Mouse (Mus musculus) heart, adult 2 months (tissue): Measurements from ENCODE around the gene Zmym3. TPM values are rescaled to one million over a fixed set of nuclear protein-coding genes. Genes with fewer than 3 reads are reported as not detected.

Experiments
- DNase-seq, 2 experiments: peaks; one replicate each; pipeline ENCODE4 v3.0.0; 2021
- H3K27ac ChIP-seq: fragments of 200-600 bp; 2 replicates; pipeline ENCODE4 v1.8.1; 2022
- H3K27me3 ChIP-seq: fragments of 200-500 bp; 2 replicates; pipeline ENCODE4 v1.6.1; 2012; ENCODE audit warnings: mild to moderate bottlenecking, low read length, inconsistent platforms, mixed read lengths; ENCODE audit not compliant: control insufficient read depth, insufficient read depth
- H3K36me3 ChIP-seq: fragments of 200-500 bp; 2 replicates; pipeline ENCODE4 v1.6.1; 2012; ENCODE audit warnings: low read length, inconsistent platforms; ENCODE audit not compliant: control insufficient read depth, insufficient read depth
- H3K4me1 ChIP-seq: fragments of 200-500 bp; 2 replicates; pipeline ENCODE4 v1.6.1; 2011; ENCODE audit warnings: low read length; ENCODE audit not compliant: control insufficient read depth, insufficient read depth
- H3K4me3 ChIP-seq: fragments of 200-600 bp; 2 replicates; pipeline ENCODE4 v1.8.1; 2022
- H3K79me2 ChIP-seq: fragments of 200-500 bp; replicated peaks from 2 replicates; pipeline ENCODE4 v1.6.1; 2012; ENCODE audit warnings: mild to moderate bottlenecking, inconsistent platforms, low read length, moderate library complexity, mixed read lengths; ENCODE audit not compliant: control insufficient read depth, insufficient read depth
- H3K9ac ChIP-seq: fragments of 200-500 bp; 2 replicates; pipeline ENCODE4 v1.6.1; 2012; ENCODE audit warnings: low read depth, mild to moderate bottlenecking, control low read depth, inconsistent platforms, low read length, mixed read lengths
- CTCF ChIP-seq: fragments of 200-600 bp; IDR thresholded peaks from 2 replicates; pipeline ENCODE4 v1.8.1; 2022; ENCODE audit warnings: antibody characterized with exemption, mild to moderate bottlenecking, moderate library complexity
- EP300 ChIP-seq: fragments of 200-500 bp; IDR thresholded peaks from 2 replicates; pipeline ENCODE4 v1.6.1; 2011; ENCODE audit warnings: low read depth, low read length, control low read depth; ENCODE audit not compliant: insufficient read depth
- POLR2A ChIP-seq: fragments of 200-500 bp; IDR thresholded peaks from 2 replicates; pipeline ENCODE4 v1.6.1; 2011; ENCODE audit warnings: mild to moderate bottlenecking, low read depth, low read length, control low read depth; ENCODE audit not compliant: insufficient read depth
- WGBS: fragments of 180-500 bp; shearing (Covaris S2); methylation state at CpG from one replicate; pipeline ENCODE4 v1.1.7; 2018; 5-methylcytosine and 5-hydroxymethylcytosine counted together
- intact Hi-C: fragments of 180-260 bp; cut with DNase I; formaldehyde crosslinking; loops from one replicate; pipeline ENCODE4 v1.15.1; 2025
- long read RNA-seq: library from polyadenylated mRNA; stranded (forward); transcript quantifications from one replicate; pipeline ENCODE4 v2.0.0, GENCODE M21; 2021
- polyA plus RNA-seq: library from polyadenylated mRNA; depleted of rRNA; stranded (reverse); fragments of >200 nt; gene quantifications from 2 replicates; pipeline ENCODE4 v1.2.3, GENCODE M21; 2012; rRNA removed
- total RNA-seq, 2 experiments: library from RNA; stranded (reverse); gene quantifications; 2 replicates each; pipeline ENCODE4 v1.2.3; 2021

The Zmym3 gene
- total RNA-seq = 10 to 100 TPM; 13.3 to 15.9 TPM
- 18.7 and 36.5 TPM in 2 replicates for polyA plus RNA-seq
- long read RNA-seq, partial matches to known transcripts = 2 of 5 reads
- long read RNA-seq, other reads (novel, unspliced or antisense) = 2 of 5 reads

DNA sequence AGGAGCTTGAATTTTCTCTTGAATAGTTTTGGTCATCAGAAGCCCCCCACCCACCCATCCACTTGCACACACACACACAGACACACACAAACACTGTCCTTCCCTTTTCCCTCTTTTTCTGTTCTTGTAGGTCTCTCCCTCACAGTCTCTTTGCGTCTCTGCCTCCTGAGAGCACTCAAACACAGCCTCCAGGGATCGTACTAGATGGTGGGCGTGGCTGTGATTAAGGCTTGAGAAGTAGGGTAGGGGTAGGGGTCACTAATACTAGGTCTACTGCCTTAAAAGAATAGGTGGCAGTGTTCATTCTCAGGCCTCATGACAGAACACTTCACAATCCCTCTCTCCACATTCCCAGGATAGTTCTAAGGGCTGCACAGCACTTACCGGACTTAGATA lies at the start of gene Zmym3:
Gene Zmym3 (minus strand): TSS at position 150 of the 396 bp plus-strand sequence.
- intact Hi-C loops = loop anchor here (5.0 kb wide), 2 partner anchors 88 to 288 kb away; no protein-coding TSS in a partner anchor

DNA sequence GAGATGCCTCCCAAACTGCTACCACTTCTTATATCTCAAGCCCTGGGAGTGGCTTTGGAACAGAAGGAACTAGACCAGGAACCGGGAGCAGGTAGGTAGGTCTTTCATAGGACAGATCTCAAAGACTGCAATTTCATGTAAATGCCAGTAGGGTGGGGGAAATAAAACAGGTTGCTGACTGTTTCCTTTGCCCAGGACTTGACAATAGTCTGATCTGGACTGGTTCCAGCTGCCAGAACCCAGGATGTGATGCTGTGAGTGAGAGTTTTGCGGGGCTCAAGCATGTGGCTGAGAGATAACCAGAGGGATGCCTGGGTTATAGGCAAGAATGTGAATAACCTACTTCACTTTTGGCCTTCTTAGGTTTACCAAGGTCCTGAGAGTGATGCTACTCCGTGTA lies 30.9 kb upstream of the Zmym3 start:
- 64% methylated on average over 3 of the region's 3 CpGs for WGBS
- TF ChIP-seq POLR2A (no peak), CTCF (no peak), EP300 (no peak)
- H3K4me1 ChIP-seq = no peaks in the 10 kb centered on the region
- H3K9ac ChIP-seq = no peak overlapping the region
- no peaks in the 10 kb centered on the region for H3K27me3 ChIP-seq
- no peak overlapping the region for H3K27ac ChIP-seq
- H3K79me2 ChIP-seq = no peaks in the 10 kb centered on the region
- no peak for DNase-seq
- intact Hi-C loops = no loop called here
- H3K4me3 ChIP-seq = no peak overlapping the region
- H3K36me3 ChIP-seq = peaks cover 2% of the 10 kb centered on the region

More for the DNA sequence above, at the start of gene Zmym3:
- Histone ChIP-seq H3K27me3 (no peaks in the 10 kb centered on the region), H3K4me1 (no peaks in the 10 kb centered on the region; the same call in 1 of the 2 replicates), H3K36me3 (no peaks in the 10 kb centered on the region), H3K79me2 (no peaks in the 10 kb centered on the region), H3K27ac (peak within 1 kb of the TSS; percentile 70), H3K4me3 (peak within 1 kb of the TSS; percentile 67), H3K9ac (peak within 1 kb of the TSS; percentile 70)
- TF ChIP-seq CTCF = no peak
- TF ChIP-seq EP300 = no peak
- TF ChIP-seq POLR2A = no peak
- 39% methylated on average over 4 of the region's 4 CpGs for whole genome bisulfite sequencing
- no peak for DNase-seq

DNA sequence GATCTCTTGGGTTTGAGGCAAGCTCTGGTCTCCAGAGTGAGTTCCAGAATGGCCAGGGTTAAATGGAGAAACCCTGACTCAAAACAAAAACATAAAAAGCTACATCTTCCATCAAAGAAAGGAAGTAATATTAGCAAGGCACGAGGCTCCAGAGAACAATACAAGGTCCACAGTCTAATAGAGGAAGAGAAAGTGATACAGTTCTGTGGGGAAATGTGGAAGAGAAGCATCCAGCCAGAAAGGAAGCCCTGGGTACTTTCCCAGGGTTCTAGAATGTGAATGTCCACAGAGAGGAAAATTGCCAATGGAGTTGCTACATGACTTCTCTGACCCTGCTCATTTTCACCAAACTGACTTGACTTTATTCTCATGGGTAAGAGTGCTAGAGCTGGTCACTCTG lies 30.5 kb upstream of the Zmym3 start:
- Histone ChIP-seq H3K27ac (no peak overlapping the region), H3K36me3 (peaks cover 2% of the 10 kb centered on the region), H3K27me3 (no peaks in the 10 kb centered on the region), H3K4me3 (no peak overlapping the region), H3K79me2 (no peaks in the 10 kb centered on the region), H3K9ac (no peak overlapping the region), H3K4me1 (no peaks in the 10 kb centered on the region)
- 41% methylated on average over 1 of the region's 1 CpGs for WGBS
- intact Hi-C loops = no loop called here
- no peak for DNase-seq
- TF ChIP-seq CTCF = no peak
- no peak for TF ChIP-seq POLR2A
- no peak for TF ChIP-seq EP300

DNA sequence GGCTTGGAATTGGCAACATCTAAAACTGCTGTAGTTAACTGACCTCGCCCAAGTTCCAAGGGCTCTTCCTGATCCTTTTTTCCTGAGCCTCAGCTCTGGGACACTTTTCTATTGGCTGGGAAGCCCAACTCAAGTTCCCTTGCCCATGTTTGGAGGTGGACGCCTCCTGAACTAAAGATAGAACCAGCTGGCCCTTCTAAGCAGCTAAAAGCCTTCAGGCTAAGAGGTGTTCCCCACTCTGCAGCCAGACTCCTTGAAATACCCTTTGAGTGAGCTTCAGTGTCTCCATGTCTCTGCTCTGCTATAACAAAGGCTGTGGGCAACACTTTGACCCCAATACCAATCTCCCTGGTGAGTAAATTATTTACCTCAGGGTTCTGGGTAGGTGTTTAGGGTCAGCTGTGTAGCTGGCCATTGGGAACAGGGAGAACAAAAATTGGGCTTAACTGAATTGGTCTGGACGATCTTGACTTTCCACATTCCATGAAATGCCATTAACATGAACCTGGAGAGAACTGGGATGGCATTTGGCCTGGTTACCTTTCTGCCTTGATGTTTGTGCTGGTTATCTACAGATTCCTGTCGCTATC lies 28.3 kb upstream of the Zmym3 start, which contains the start of gene Itgb1bp2:
Gene Itgb1bp2 (plus strand): TSS at position 203 of the 590 bp plus-strand sequence.
- TF ChIP-seq CTCF (no peak), POLR2A (peak; percentile 59)
- Histone ChIP-seq H3K79me2 (no peaks in the 10 kb centered on the region), H3K27ac (peak within 1 kb of the TSS; percentile 78), H3K36me3 (peaks cover 2% of the 10 kb centered on the region), H3K4me3 (peak within 1 kb of the TSS; percentile 13), H3K4me1 (no peaks in the 10 kb centered on the region), H3K27me3 (no peaks in the 10 kb centered on the region), H3K9ac (peak within 1 kb of the TSS; percentile 59)
- WGBS = 47% methylated on average over 4 of the region's 4 CpGs
- intact Hi-C loops = no loop called here
- peak; percentile 22 to 50 for DNase-seq

GRCm38 (mm10) chrX:101429976-101430375 lies 9.3 kb upstream of the Zmym3 start:
- 26% methylated on average over 14 of the region's 14 CpGs for WGBS
- no peaks in the 10 kb centered on the region for H3K79me2 ChIP-seq
- no peaks in the 10 kb centered on the region for H3K27me3 ChIP-seq
- intact Hi-C loops = loop anchor here (5.0 kb wide), 1 partner anchor 57 kb away; no protein-coding TSS in a partner anchor
- peaks cover 2% of the 10 kb centered on the region for H3K36me3 ChIP-seq
- H3K4me3 ChIP-seq = peak overlapping the region; percentile 70
- TF ChIP-seq POLR2A = no peak
- peak overlapping the region; percentile 88 for H3K9ac ChIP-seq
- DNase-seq = no peak
- H3K27ac ChIP-seq = peak overlapping the region; percentile 83
- H3K4me1 ChIP-seq = no peaks in the 10 kb centered on the region; the same call in 1 of the 2 replicates

GRCm38 (mm10) chrX:101429142-101429949 lies 8.7 kb upstream of the Zmym3 start, which contains the start of gene Nono:
Gene Nono, plus strand, starts transcription at chrX:101429318.
- intact Hi-C loops = no loop called here
- TF ChIP-seq CTCF (peak; percentile 34), POLR2A (peak; percentile 82), EP300 (0 out of 2 replicates have a peak, but pooled peaks have one; percentile 30)

More at GRCm38 (mm10) chrX:101429142-101429949, 8.7 kb upstream of the Zmym3 start, which contains the start of gene Nono:
- Histone ChIP-seq H3K4me3 (peak within 1 kb of the TSS; percentile 70), H3K79me2 (no peaks in the 10 kb centered on the region), H3K27me3 (no peaks in the 10 kb centered on the region), H3K9ac (peak within 1 kb of the TSS; percentile 88), H3K36me3 (peaks cover 2% of the 10 kb centered on the region), H3K27ac (peak within 1 kb of the TSS; percentile 92), H3K4me1 (no peaks in the 10 kb centered on the region; the same call in 1 of the 2 replicates)
- DNase-seq = peak; percentile 77 to 89
- 18% methylated on average over 51 of the region's 51 CpGs for WGBS
